Mouse (Mus musculus) lung, adult 2 months (tissue): ENCODE measurements around the gene Abcb11.

ENCODE experiments used
- CTCF ChIP-seq: fragments of 200-500 bp; IDR thresholded peaks from 2 replicates; pipeline ENCODE4 v1.5.1; 2011; ENCODE audit warnings: mild to moderate bottlenecking, low read length, control low read depth; ENCODE audit not compliant: insufficient read depth
- POLR2A ChIP-seq: fragments of 200-500 bp; IDR thresholded peaks from 2 replicates; pipeline ENCODE4 v1.6.1; 2011; ENCODE audit warnings: low read depth, mild to moderate bottlenecking, control low read depth, low read length, borderline replicate concordance; ENCODE audit errors: extremely low read depth

- TF ChIP-seq CTCF (no peak), POLR2A (no peak)
These were observed 34.4 kb upstream of the Abcb11 start for GRCm38 (mm10) chr2:69376780-69377179.
